In genomic region chr3:122292300-122293222, GRCm38 (mm10) we compare ENCODE assay signal across 7 mouse cellular contexts. TPM values are rescaled to one million over a fixed set of nuclear protein-coding genes. Genes with fewer than 3 reads are reported as not detected.
DNase-seq lines count a peak whose midpoint lies in the region; ATAC-seq and TF ChIP-seq lines count a peak whose summit lies in the region.

No protein-coding gene starts in this region.

- 7% methylated on average over 54 of the region's 54 CpGs for WGBS in embryonic facial prominence, embryonic 12.5 days
- WGBS in limb, embryonic 11.5 days: 9% methylated on average over 43 of the region's 54 CpGs
- 7% methylated on average over 45 of the region's 54 CpGs for WGBS in midbrain, embryonic 13.5 days
- 10% methylated on average over 54 of the region's 54 CpGs for WGBS in small intestine, adult 2 months

- DNase-seq in adrenal gland, postnatal 36 days: peak; percentile 93 to 94
- DNase-seq in heart, adult 18-20 months: peak; percentile 94 to 99
- peak; percentile 98 for DNase-seq in kidney, adult 18-20 months
- DNase-seq in limb, embryonic 11.5 days (ENCODE audit: low spot score): peak; percentile 98

- peak overlapping the region; percentile 89 for H3K9ac ChIP-seq in embryonic facial prominence, embryonic 12.5 days
- H3K9ac ChIP-seq in limb, embryonic 11.5 days (ENCODE audit: low read length): peak overlapping the region; percentile 91
- peak overlapping the region; percentile 93 for H3K9ac ChIP-seq in midbrain, embryonic 13.5 days (replicated peaks)

- peak; percentile 31; the same call in 1 of the 2 replicates for ATAC-seq in embryonic facial prominence, embryonic 12.5 days (ENCODE audit: insufficient number of reproducible peaks, insufficient read depth, low FRiP score, low TSS enrichment)
- peak; percentile 57 for ATAC-seq in limb, embryonic 11.5 days (ENCODE audit: insufficient number of reproducible peaks, low FRiP score, low TSS enrichment, low read depth)
- peak; percentile 49 for ATAC-seq in midbrain, embryonic 13.5 days

- H3K27me3 ChIP-seq in embryonic facial prominence, embryonic 12.5 days: no peaks in the 10 kb centered on the region
- no peaks in the 10 kb centered on the region for H3K27me3 ChIP-seq in limb, embryonic 11.5 days (ENCODE audit: control insufficient read depth, insufficient read depth, low read length)
- no peaks in the 10 kb centered on the region for H3K27me3 ChIP-seq in midbrain, embryonic 13.5 days
- no peaks in the 10 kb centered on the region for H3K27me3 ChIP-seq in small intestine, adult 2 months (ENCODE audit: control insufficient read depth, insufficient read depth, low read length)

- TF ChIP-seq POLR2A in small intestine, adult 2 months (IDR thresholded peaks at IDR 0.05; ENCODE audit: low read depth, low read length): no peak

- H3K27ac ChIP-seq in embryonic facial prominence, embryonic 12.5 days: peak overlapping the region; percentile 97
- H3K27ac ChIP-seq in limb, embryonic 11.5 days (replicated peaks; ENCODE audit: low read depth, low read length): peak overlapping the region; percentile 98
- peak overlapping the region; percentile 100 for H3K27ac ChIP-seq in midbrain, embryonic 13.5 days
- peak overlapping the region; percentile 82 for H3K27ac ChIP-seq in small intestine, adult 2 months (ENCODE audit: insufficient read depth, low read depth, low read length)

- no peaks in the 10 kb centered on the region for H3K9me3 ChIP-seq in embryonic facial prominence, embryonic 12.5 days
- no peaks in the 10 kb centered on the region for H3K9me3 ChIP-seq in limb, embryonic 11.5 days (ENCODE audit: control insufficient read depth, low read length)
- no peaks in the 10 kb centered on the region for H3K9me3 ChIP-seq in midbrain, embryonic 13.5 days

- no peak for TF ChIP-seq CTCF in small intestine, adult 2 months (IDR thresholded peaks at IDR 0.05; ENCODE audit: extremely low read depth, insufficient read length, insufficient replicate concordance, low read depth, low read length)

- H3K4me1 ChIP-seq in embryonic facial prominence, embryonic 12.5 days: peaks cover 23% of the 10 kb centered on the region
- H3K4me1 ChIP-seq in limb, embryonic 11.5 days (ENCODE audit: control insufficient read depth, insufficient read depth, low read length): peaks cover 14% of the 10 kb centered on the region
- H3K4me1 ChIP-seq in midbrain, embryonic 13.5 days (replicated peaks): peaks cover 51% of the 10 kb centered on the region
- H3K4me1 ChIP-seq in small intestine, adult 2 months (ENCODE audit: control insufficient read depth, insufficient read depth, insufficient read length, low read length): peaks cover 17% of the 10 kb centered on the region; the same call in 1 of the 2 replicates

- no peaks in the 10 kb centered on the region for H3K36me3 ChIP-seq in embryonic facial prominence, embryonic 12.5 days
- H3K36me3 ChIP-seq in limb, embryonic 11.5 days (ENCODE audit: control insufficient read depth, insufficient read depth, low read length): no peaks in the 10 kb centered on the region
- no peaks in the 10 kb centered on the region for H3K36me3 ChIP-seq in midbrain, embryonic 13.5 days
- no peaks in the 10 kb centered on the region for H3K36me3 ChIP-seq in small intestine, adult 2 months (ENCODE audit: control insufficient read depth, insufficient read depth, low read length)

- H3K4me3 ChIP-seq in embryonic facial prominence, embryonic 12.5 days: peak overlapping the region; percentile 90
- H3K4me3 ChIP-seq in limb, embryonic 11.5 days (ENCODE audit: low read depth, low read length): peak overlapping the region; percentile 81
- H3K4me3 ChIP-seq in midbrain, embryonic 13.5 days (replicated peaks): peak overlapping the region; percentile 83
- H3K4me3 ChIP-seq in small intestine, adult 2 months (ENCODE audit: low read depth, low read length): peak overlapping the region; percentile 89

- peak overlapping the region; percentile 67 for H3K4me2 ChIP-seq in embryonic facial prominence, embryonic 12.5 days (replicated peaks)
- H3K4me2 ChIP-seq in limb, embryonic 11.5 days (ENCODE audit: low read depth, severe bottlenecking): peak overlapping the region; percentile 67
- peak overlapping the region; percentile 76 for H3K4me2 ChIP-seq in midbrain, embryonic 13.5 days (replicated peaks)

RNA-seq across cellular contexts. Expression of gene Bcar3, which starts 1.4 kb away (rescaled TPM):
- 10 to 100 TPM; 57.8 to 66.6 TPM for total RNA-seq in adrenal gland, postnatal 36 days (2021)
- polyA plus RNA-seq in embryonic facial prominence, embryonic 12.5 days (2016; fragmentation: Nextera tagmentation; extraction: Ambion mirVana): 8.9 and 11.2 TPM in 2 replicates
- total RNA-seq in heart, adult 18-20 months (2021): 1 to 10 TPM; 7.0 to 9.5 TPM
- 3.8 and 4.1 TPM in 2 replicates for polyA plus RNA-seq in limb, embryonic 11.5 days (2014; fragmentation: Nextera tagmentation; extraction: Ambion mirVana)
- 8.0 and 8.9 TPM in 2 replicates for polyA plus RNA-seq in midbrain, embryonic 13.5 days (2015; fragmentation: Nextera tagmentation; extraction: Ambion mirVana)
- polyA plus RNA-seq in small intestine, adult 2 months (2012; rRNA removed): 23.8 and 93.8 TPM in 2 replicates

RNA-seq across cellular contexts. Expression of gene Dnttip2, which starts 18.4 kb away (rescaled TPM):
- total RNA-seq in adrenal gland, postnatal 36 days (2021): 10 to 100 TPM; 39.8 to 44.5 TPM
- 77.1 and 82.2 TPM in 2 replicates for polyA plus RNA-seq in embryonic facial prominence, embryonic 12.5 days (2016; fragmentation: Nextera tagmentation; extraction: Ambion mirVana)
- total RNA-seq in heart, adult 18-20 months (2021): 10 to 100 TPM; 25.3 to 30.1 TPM
- polyA plus RNA-seq in limb, embryonic 11.5 days (2014; fragmentation: Nextera tagmentation; extraction: Ambion mirVana): 102 and 107 TPM in 2 replicates
- 62.9 and 68.4 TPM in 2 replicates for polyA plus RNA-seq in midbrain, embryonic 13.5 days (2015; fragmentation: Nextera tagmentation; extraction: Ambion mirVana)
- polyA plus RNA-seq in small intestine, adult 2 months (2012; rRNA removed): 1.2 and 2.7 TPM in 2 replicates

RNA-seq across cellular contexts. Expression of gene Gclm, which starts 47.2 kb away (rescaled TPM):
- 100 to 1,000 TPM; 111 to 119 TPM for total RNA-seq in adrenal gland, postnatal 36 days (2021)
- polyA plus RNA-seq in embryonic facial prominence, embryonic 12.5 days (2016; fragmentation: Nextera tagmentation; extraction: Ambion mirVana): 58.1 and 61.5 TPM in 2 replicates
- 10 to 100 TPM; 42.4 to 72.6 TPM for total RNA-seq in heart, adult 18-20 months (2021)
- 45.0 and 45.1 TPM in 2 replicates for polyA plus RNA-seq in limb, embryonic 11.5 days (2014; fragmentation: Nextera tagmentation; extraction: Ambion mirVana)
- polyA plus RNA-seq in midbrain, embryonic 13.5 days (2015; fragmentation: Nextera tagmentation; extraction: Ambion mirVana): 39.7 and 45.2 TPM in 2 replicates
- polyA plus RNA-seq in small intestine, adult 2 months (2012; rRNA removed): 155 and 443 TPM in 2 replicates

Comparison
In these comparisons a context has a peak if more than half of its experiments do, and no peak if none do; other contexts are left out.
1. Peak in every context shown above with its lines: DNase-seq, ATAC-seq, H3K4me3 ChIP-seq and H3K27ac ChIP-seq.
2. RNA of gene Dnttip2, which starts 18.4 kb away (polyA plus RNA-seq): 102 to 107 TPM in limb, embryonic 11.5 days, 77.1 to 82.2 TPM in embryonic facial prominence, embryonic 12.5 days and 62.9 to 68.4 TPM in midbrain, embryonic 13.5 days; 1.2 to 2.7 TPM in small intestine, adult 2 months; every median in the first group is over 10 times any median in the second.